Mouse (Mus musculus): ENCODE measurements around the gene Rmdn2. TPM values are rescaled to one million over a fixed set of nuclear protein-coding genes. Genes with fewer than 3 reads are reported as not detected.

The Rmdn2 gene
- polyA plus RNA-seq, 1 experiment from 2014 or later = 4.4 TPM

DNA sequence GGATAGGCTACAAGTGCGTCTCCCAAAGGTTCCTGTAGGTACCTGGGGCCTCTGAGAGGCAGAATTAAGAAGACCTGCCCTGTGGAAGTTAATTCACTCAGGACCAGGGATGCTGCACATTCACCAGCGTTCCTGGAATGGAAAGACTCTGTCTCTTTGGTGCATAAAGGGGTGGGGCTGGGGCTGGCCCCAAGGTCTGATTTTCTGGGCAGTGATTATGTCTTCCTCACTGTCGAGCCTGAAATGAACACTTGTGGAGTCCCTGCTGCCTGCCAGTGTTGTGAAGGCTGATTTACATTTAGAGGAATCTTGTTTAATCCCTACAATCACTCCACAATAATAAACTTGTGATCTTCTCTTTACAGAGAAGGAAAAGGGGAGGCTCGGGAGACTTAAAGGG lies 121.4 kb downstream of the Rmdn2 start:
- ATAC-seq (replicated peaks) = no peak
- Histone ChIP-seq H3K4me3 (no peak overlapping the region), H3K27me3 (no peaks in the 10 kb centered on the region), H3K4me1 (0 out of 2 replicates have a peak, but pooled peaks cover 5% of the 10 kb centered on the region), H3K9ac (replicated peaks) (no peak overlapping the region), H3K9me3 (no peaks in the 10 kb centered on the region), H3K27ac (replicated peaks) (no peak overlapping the region), H3K36me3 (no peaks in the 10 kb centered on the region), H3K4me2 (replicated peaks) (no peak overlapping the region)
- WGBS = 39% methylated on average over 4 of the region's 4 CpGs

DNA sequence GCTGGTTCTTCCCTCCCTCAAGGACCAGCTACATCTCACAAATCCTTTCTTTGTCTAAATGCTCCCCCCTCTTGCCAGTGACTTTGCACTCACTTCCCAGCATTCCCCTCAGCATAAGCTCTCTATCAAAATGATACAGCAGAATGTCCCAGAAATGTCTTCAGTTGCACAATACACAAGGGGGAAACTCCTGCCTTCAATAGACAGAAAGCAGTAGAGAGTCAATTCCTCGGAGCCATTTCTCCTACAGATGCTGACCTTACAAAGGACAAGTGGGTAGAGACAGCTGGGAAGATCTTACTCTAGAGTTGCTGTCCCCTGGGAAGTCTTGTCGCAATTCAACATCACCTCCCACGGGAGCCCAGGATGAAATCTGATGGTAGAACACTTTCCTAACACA lies 125.9 kb downstream of the Rmdn2 start:
- no peak overlapping the region for H3K4me2 ChIP-seq (replicated peaks)
- ATAC-seq (replicated peaks) = no peak
- H3K27ac ChIP-seq (replicated peaks) = no peak overlapping the region
- WGBS = 86% methylated on average over 3 of the region's 3 CpGs
- H3K9me3 ChIP-seq = no peaks in the 10 kb centered on the region
- H3K4me3 ChIP-seq = no peak overlapping the region
- H3K36me3 ChIP-seq = no peaks in the 10 kb centered on the region
- H3K4me1 ChIP-seq = no peaks in the 10 kb centered on the region
- no peaks in the 10 kb centered on the region for H3K27me3 ChIP-seq
- no peak overlapping the region for H3K9ac ChIP-seq (replicated peaks)

GRCm38 (mm10) chr17:79738847-79739498 lies 127.3 kb downstream of the Rmdn2 start:
- Histone ChIP-seq H3K9me3 (no peaks in the 10 kb centered on the region), H3K9ac (replicated peaks) (no peak overlapping the region), H3K4me3 (no peak overlapping the region), H3K36me3 (no peaks in the 10 kb centered on the region), H3K27me3 (no peaks in the 10 kb centered on the region), H3K27ac (replicated peaks) (no peak overlapping the region), H3K4me1 (no peaks in the 10 kb centered on the region), H3K4me2 (replicated peaks) (no peak overlapping the region)
- 55% methylated on average over 5 of the region's 5 CpGs for WGBS
- ATAC-seq (replicated peaks) = no peak

GRCm38 (mm10) chr17:79742635-79743034 lies 131.0 kb downstream of the Rmdn2 start:
- no peak for ATAC-seq (replicated peaks)
- Histone ChIP-seq H3K4me1 (no peaks in the 10 kb centered on the region), H3K9me3 (no peaks in the 10 kb centered on the region), H3K4me3 (no peak overlapping the region), H3K4me2 (replicated peaks) (no peak overlapping the region), H3K36me3 (no peaks in the 10 kb centered on the region), H3K27me3 (no peaks in the 10 kb centered on the region), H3K9ac (replicated peaks) (no peak overlapping the region), H3K27ac (replicated peaks) (no peak overlapping the region)
- 93% methylated on average over 5 of the region's 5 CpGs for WGBS

Other genes with a start within 250 kb of the Rmdn2 start
- 3.5 and 4.2 TPM in 2 replicates for gene Cyp1b1, start 103.2 kb downstream of the Rmdn2 start, polyA plus RNA-seq (2015; fragmentation: Nextera tagmentation; extraction: Ambion mirVana)

All from forebrain, embryonic 15.5 days (tissue).